ENCODE assay signal across 22 mouse cellular contexts in the genomic region with DNA sequence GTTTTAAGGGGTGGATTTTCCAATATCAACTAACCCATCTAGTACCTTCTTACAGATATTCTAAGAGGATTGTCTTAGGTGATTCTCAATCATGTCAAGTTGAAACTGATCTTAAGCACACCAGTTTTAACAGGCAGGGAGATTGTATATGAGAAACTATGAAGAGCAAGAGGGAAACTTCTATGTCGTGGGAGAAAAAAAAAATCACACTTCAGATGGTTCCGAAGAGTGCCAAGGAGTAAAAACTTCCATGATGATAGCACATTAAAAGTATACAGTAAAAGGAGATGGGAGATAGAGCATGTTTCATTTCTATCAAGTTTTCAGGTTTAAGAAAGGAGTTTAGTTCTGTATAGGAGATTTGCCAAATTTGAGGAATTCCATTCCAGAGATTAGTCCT.
"Had no signal": no experiment of that assay in that cellular context is flagged by ENCODE, and none has a peak within 500 bp of the region (broad histone marks: within the 10 kb centered on the region; RNA-seq: fewer than 3 reads in every experiment).

No protein-coding gene starts in this region.

- DNase-seq: heart, postnatal 10 days; heart, postnatal 14 days; heart, postnatal 36 days; heart, postnatal 4 days; kidney, adult 11 months; kidney, adult 18-20 months; kidney, adult 2 months; kidney, adult 8-10 months; kidney, adult 9 months; kidney, postnatal 10 days; kidney, postnatal 14 days; kidney, postnatal 25 days; kidney, postnatal 36 days; kidney, postnatal 4 days; layer of hippocampus, adult 9-11 months; layer of hippocampus, postnatal 36 days had no signal

- ATAC-seq: hindbrain, embryonic 16.5 days; hindbrain, postnatal 0 days; inflammation-experienced regulatory T-cells, adult 6 months; intestine, embryonic 15.5 days; intestine, embryonic 16.5 days; intestine, postnatal 0 days had no signal
